In the genomic region with DNA sequence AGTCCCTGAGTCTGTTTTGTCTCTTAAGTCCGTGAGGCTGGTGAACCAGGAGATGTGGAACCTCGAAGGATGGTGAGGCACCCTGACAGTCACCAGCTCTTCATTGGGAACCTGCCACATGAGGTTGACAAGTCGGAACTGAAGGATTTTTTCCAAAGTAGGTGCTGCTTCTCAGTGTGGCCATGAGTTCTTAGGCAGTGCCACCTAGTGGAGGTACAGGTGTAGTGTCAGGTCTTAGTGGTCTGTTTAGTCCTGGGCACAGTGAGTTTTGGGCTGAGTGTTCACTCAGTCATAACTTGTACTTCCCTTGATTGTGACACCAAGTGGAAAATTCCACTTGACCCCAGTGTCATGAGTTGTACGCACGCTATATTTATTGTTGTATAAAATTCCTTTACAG, we compare ENCODE assay signal across 9 mouse cellular contexts. TPM values are rescaled to one million over a fixed set of nuclear protein-coding genes. Genes with fewer than 3 reads are reported as not detected.
DNase-seq lines count a peak whose midpoint lies in the region; ATAC-seq and TF ChIP-seq lines count a peak whose summit lies in the region.
"Had no signal": no experiment of that assay in that cellular context is flagged by ENCODE, and none has a peak within 500 bp of the region (broad histone marks: within the 10 kb centered on the region; RNA-seq: fewer than 3 reads in every experiment).

No protein-coding gene starts in this region.

- H3K36me3 ChIP-seq in MEL (ENCODE audit: control insufficient read depth in 1 of 2, insufficient read depth in 2 of 2, low read length in 2 of 2) = peaks cover 26 to 56% of the 10 kb centered on the region in 2 experiments
- peaks cover 99% of the 10 kb centered on the region for H3K36me3 ChIP-seq in hindbrain, embryonic 14.5 days (replicated peaks; ENCODE audit: control insufficient read depth, insufficient read depth)
- H3K36me3 ChIP-seq in midbrain, postnatal 0 days (ENCODE audit: insufficient read depth, low read length) = peaks cover 42% of the 10 kb centered on the region

- no peak overlapping the region for H3K27ac ChIP-seq in MEL (ENCODE audit: control insufficient read depth, low read depth, low read length)
- no peak overlapping the region for H3K27ac ChIP-seq in hindbrain, embryonic 14.5 days
- no peak overlapping the region for H3K27ac ChIP-seq in midbrain, postnatal 0 days (ENCODE audit: low read depth, low read length)
- H3K27ac ChIP-seq: embryonic facial prominence, embryonic 13.5 days had no signal

- H3K79me2 ChIP-seq in MEL (ENCODE audit: control insufficient read depth, insufficient read depth, low read length, poor library complexity) = peaks cover 3% of the 10 kb centered on the region; the same call in 1 of the 2 replicates

- intact Hi-C loops in gastrocnemius, postnatal 36 days (cut with DNase I) = no loop called here
- intact Hi-C loops in left cerebral cortex, postnatal 14 days (cut with DNase I) = no loop called here

- peak; percentile 46 for DNase-seq in gastrocnemius, adult 18-20 months (ENCODE audit: low spot score)
- DNase-seq in gastrocnemius, postnatal 36 days = no peak
- peak; percentile 84 for DNase-seq in MEL (ENCODE audit: low read depth, low spot score)
- peak; percentile 58 to 63 for DNase-seq in cerebellum, postnatal 10 days
- peak; percentile 70 for DNase-seq in hindbrain, embryonic 14.5 days (ENCODE audit: low spot score)
- peak; percentile 40 to 59 for DNase-seq in left cerebral cortex, postnatal 14 days (ENCODE audit: low spot score in 2 of 2)
- DNase-seq in midbrain, postnatal 0 days (ENCODE audit: low spot score) = peak; percentile 76
- peak; percentile 21 for DNase-seq in telencephalon, adult 2 months (ENCODE audit: low read depth, low spot score)

- H3K4me3 ChIP-seq in MEL (ENCODE audit: control insufficient read depth in 1 of 2, insufficient read depth in 1 of 2, low read depth in 2 of 2, low read length in 2 of 2) = no peak overlapping the region
- H3K4me3 ChIP-seq in hindbrain, embryonic 14.5 days (replicated peaks; ENCODE audit: low read length) = no peak overlapping the region
- H3K4me3 ChIP-seq in midbrain, postnatal 0 days (ENCODE audit: low read depth, low read length) = no peak overlapping the region
- H3K4me3 ChIP-seq: embryonic facial prominence, embryonic 13.5 days had no signal

- no peak overlapping the region for H3K4me2 ChIP-seq in hindbrain, embryonic 14.5 days (replicated peaks)
- H3K4me2 ChIP-seq in midbrain, postnatal 0 days (ENCODE audit: low read depth, low read length, poor library complexity, severe bottlenecking) = no peak overlapping the region
- H3K4me2 ChIP-seq: embryonic facial prominence, embryonic 13.5 days had no signal

- 0 out of 4 replicates have a peak, but pooled peaks of 1 of the 2 experiments have one; percentile 20 for TF ChIP-seq POLR2A in MEL (IDR thresholded peaks at IDR 0.05; ENCODE audit: control insufficient read depth in 1 of 2, insufficient read depth in 1 of 2, low read depth in 1 of 2, low read length in 2 of 2, poor library complexity in 1 of 2)

- no peak for TF ChIP-seq RAD21 in MEL (IDR thresholded peaks at IDR 0.05; ENCODE audit: low read depth, low read length)

- no peaks in the 10 kb centered on the region for H3K9me3 ChIP-seq in MEL (replicated peaks; ENCODE audit: insufficient read depth, low read length)
- H3K9me3 ChIP-seq in hindbrain, embryonic 14.5 days (ENCODE audit: control insufficient read depth, low read length) = no peaks in the 10 kb centered on the region
- H3K9me3 ChIP-seq in midbrain, postnatal 0 days (ENCODE audit: low read length) = no peaks in the 10 kb centered on the region
- H3K9me3 ChIP-seq: embryonic facial prominence, embryonic 13.5 days had no signal

- H3K9ac ChIP-seq in MEL (ENCODE audit: control insufficient read depth, low read depth, low read length, poor library complexity, severe bottlenecking) = no peak overlapping the region
- H3K9ac ChIP-seq in hindbrain, embryonic 14.5 days = no peak overlapping the region
- no peak overlapping the region for H3K9ac ChIP-seq in midbrain, postnatal 0 days (replicated peaks; ENCODE audit: low read length, poor library complexity, severe bottlenecking)
- H3K9ac ChIP-seq: embryonic facial prominence, embryonic 13.5 days had no signal

- TF ChIP-seq EP300 in MEL (IDR thresholded peaks at IDR 0.05; ENCODE audit: low read depth in 1 of 2, low read length in 2 of 2) = no peak

- TF ChIP-seq CTCF in MEL (IDR thresholded peaks at IDR 0.05 in 2 of 3, conservative IDR thresholded peaks at IDR 0.05 in 1 of 3; ENCODE audit: control insufficient read depth in 1 of 3, insufficient read depth in 1 of 3, low read depth in 2 of 3, low read length in 3 of 3, poor library complexity in 1 of 3, severe bottlenecking in 1 of 3) = peak; percentile 70 to 83 (median 72)
- TF ChIP-seq CTCF in midbrain, postnatal 0 days (IDR thresholded peaks at IDR 0.05) = peak; percentile 87

- H3K4me1 ChIP-seq in MEL (ENCODE audit: control insufficient read depth in 1 of 2, insufficient read depth in 2 of 2, low read length in 2 of 2) = peaks cover 0 to 6% of the 10 kb centered on the region in 2 experiments; a peak in 1 of 4 replicates
- no peaks in the 10 kb centered on the region for H3K4me1 ChIP-seq in hindbrain, embryonic 14.5 days (replicated peaks; ENCODE audit: control insufficient read depth, insufficient read depth, low read length)
- H3K4me1 ChIP-seq in midbrain, postnatal 0 days (ENCODE audit: insufficient read depth, low read length) = no peaks in the 10 kb centered on the region
- H3K4me1 ChIP-seq: embryonic facial prominence, embryonic 13.5 days had no signal

- no peak for ATAC-seq in hindbrain, embryonic 14.5 days (ENCODE audit: low FRiP score)
- no peak for ATAC-seq in midbrain, postnatal 0 days (ENCODE audit: low FRiP score)

- H3K27me3 ChIP-seq in MEL (ENCODE audit: control insufficient read depth in 1 of 2, insufficient read depth in 2 of 2, low read length in 2 of 2) = no peaks in the 10 kb centered on the region
- no peaks in the 10 kb centered on the region for H3K27me3 ChIP-seq in hindbrain, embryonic 14.5 days (ENCODE audit: control insufficient read depth, insufficient read depth, low read length)
- H3K27me3 ChIP-seq in midbrain, postnatal 0 days (ENCODE audit: insufficient read depth, low read length) = no peaks in the 10 kb centered on the region
- H3K27me3 ChIP-seq: embryonic facial prominence, embryonic 13.5 days had no signal

- WGBS in hindbrain, embryonic 14.5 days = 67% methylated on average over 5 of the region's 5 CpGs
- 68% methylated on average over 5 of the region's 5 CpGs for WGBS in midbrain, postnatal 0 days

TF ChIP-seq in MEL, 35 proteins besides CTCF, POLR2A, EP300 and RAD21:
- TF ChIP-seq ZNF384 (IDR thresholded peaks at IDR 0.05; ENCODE audit: low read depth, low read length) (no peak), MYC (IDR thresholded peaks at IDR 0.05; ENCODE audit: low read depth, low read length) (no peak), SIN3A (IDR thresholded peaks at IDR 0.05; ENCODE audit: low read length) (no peak), MYB (IDR thresholded peaks at IDR 0.05; ENCODE audit: low read depth, low read length) (no peak), SMC3 (IDR thresholded peaks at IDR 0.05; ENCODE audit: low read depth, low read length) (peak; percentile 35), TAL1 (IDR thresholded peaks at IDR 0.05; ENCODE audit: low read length) (no peak), POLR2AphosphoS2 (IDR thresholded peaks at IDR 0.05; ENCODE audit: low read length) (0 out of 2 replicates have a peak, but pooled peaks have one; percentile 8), NELFE (IDR thresholded peaks at IDR 0.05; ENCODE audit: low read depth, low read length) (no peak), MAFK (IDR thresholded peaks at IDR 0.05; ENCODE audit: borderline replicate concordance, low read depth, low read length) (no peak), ZC3H11A (IDR thresholded peaks at IDR 0.05; ENCODE audit: low read depth, low read length) (no peak), MXI1 (IDR thresholded peaks at IDR 0.05; ENCODE audit: low read depth, low read length) (peak; percentile 28; the same call in 1 of the 2 replicates), RCOR1 (IDR thresholded peaks at IDR 0.05; ENCODE audit: low read depth, low read length) (no peak)

RNA-seq across cellular contexts. Expression of gene G3bp1, which starts 28.4 kb away (rescaled TPM):
- 10 to 100 TPM; 50.7 to 55.5 TPM for total RNA-seq in gastrocnemius, adult 18-20 months (2021)
- total RNA-seq in gastrocnemius, postnatal 36 days (2021) = 10 to 100 TPM; 46.1 to 48.5 TPM
- 314 TPM in 2 replicates for total RNA-seq in MEL (2012; rRNA removed)
- polyA plus RNA-seq in MEL (2012; ENCODE audit: insufficient read depth in 1 of 2, insufficient read length in 2 of 2, low read depth in 1 of 2, low replicate concordance in 2 of 2, missing spikeins in 1 of 2) = 100 to 1,000 TPM; 129 to 246 TPM
- 99.5 and 102 TPM in 2 replicates for polyA plus RNA-seq in hindbrain, embryonic 14.5 days (2014; fragmentation: Nextera tagmentation; extraction: Ambion mirVana)
- total RNA-seq in left cerebral cortex, postnatal 14 days (2021) = 10 to 100 TPM; 38.1 to 38.8 TPM
- total RNA-seq in midbrain, postnatal 0 days (2014; rRNA removed) = 59.2 and 63.2 TPM in 2 replicates
- polyA plus RNA-seq in midbrain, postnatal 0 days (2015; fragmentation: Nextera tagmentation; extraction: Ambion mirVana) = 63.5 and 67.4 TPM in 2 replicates

RNA-seq across cellular contexts. Expression of gene Atox1, which starts 36.8 kb away (rescaled TPM):
- 10 to 100 TPM; 38.2 to 40.3 TPM for total RNA-seq in gastrocnemius, adult 18-20 months (2021)
- 10 to 100 TPM; 50.4 to 56.4 TPM for total RNA-seq in gastrocnemius, postnatal 36 days (2021)
- total RNA-seq in MEL (2012; rRNA removed) = 340 and 365 TPM in 2 replicates
- polyA plus RNA-seq in MEL (2012; ENCODE audit: insufficient read depth in 1 of 2, insufficient read length in 2 of 2, low read depth in 1 of 2, low replicate concordance in 2 of 2, missing spikeins in 1 of 2) = 100 to 1,000 TPM in 1 of 2 experiments, not detected in 1; 258 TPM
- 259 and 340 TPM in 2 replicates for polyA plus RNA-seq in hindbrain, embryonic 14.5 days (2014; fragmentation: Nextera tagmentation; extraction: Ambion mirVana)
- total RNA-seq in left cerebral cortex, postnatal 14 days (2021) = 100 to 1,000 TPM; 123 to 140 TPM
- 133 and 147 TPM in 2 replicates for total RNA-seq in midbrain, postnatal 0 days (2014; rRNA removed)
- polyA plus RNA-seq in midbrain, postnatal 0 days (2015; fragmentation: Nextera tagmentation; extraction: Ambion mirVana) = 235 and 252 TPM in 2 replicates

Comparison
In these comparisons a context has a peak if more than half of its experiments do, and no peak if none do; other contexts are left out.
1. DNase-seq: peak in gastrocnemius, adult 18-20 months (single experiment), MEL (single experiment), cerebellum, postnatal 10 days (2 of 2), hindbrain, embryonic 14.5 days (single experiment), left cerebral cortex, postnatal 14 days (2 of 2), midbrain, postnatal 0 days (single experiment) and telencephalon, adult 2 months (single experiment); none in gastrocnemius, postnatal 36 days (0 of 2).